Mouse (Mus musculus) cortical plate, adult 2 months (tissue): Measurements from ENCODE around the gene Marveld1.

Source experiments
- CTCF ChIP-seq: fragments of 200-500 bp; IDR thresholded peaks from 2 replicates; pipeline ENCODE4 v1.5.1; 2011; ENCODE audit warnings: mild to moderate bottlenecking, control low read depth, low read length; ENCODE audit not compliant: insufficient read depth; ENCODE audit errors: extremely low read depth
- POLR2A ChIP-seq: fragments of 200-500 bp; IDR thresholded peaks from 2 replicates; pipeline ENCODE4 v1.6.1; 2011; ENCODE audit warnings: mild to moderate bottlenecking, low read length, control low read depth; ENCODE audit not compliant: insufficient read depth; ENCODE audit errors: extremely low read depth

DNA sequence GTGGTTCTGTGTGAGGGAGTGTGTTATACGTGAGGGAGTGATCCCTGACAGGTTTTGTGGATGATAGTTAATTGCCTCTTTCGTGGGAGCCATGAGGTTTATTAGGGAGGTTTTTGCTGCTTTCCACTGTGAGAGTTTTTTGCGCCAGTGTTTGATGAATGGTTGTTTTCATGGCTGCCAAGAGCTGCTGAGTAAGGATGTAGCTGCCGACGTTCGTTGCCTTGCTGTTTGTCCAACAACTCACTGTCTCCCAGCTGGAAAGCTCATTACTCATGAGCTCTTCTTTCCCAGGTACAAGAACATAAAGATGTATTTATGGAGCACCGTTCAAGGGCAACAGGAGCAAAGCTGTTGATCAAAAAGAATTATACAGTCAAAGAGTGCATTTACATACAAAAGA, 17.0 kb downstream of the Marveld1 start:
- TF ChIP-seq POLR2A (no peak), CTCF (no peak)
